Mouse (Mus musculus) stomach, postnatal 0 days (tissue): Measurements from ENCODE around the gene Rab11fip4. TPM values are rescaled to one million over a fixed set of nuclear protein-coding genes. Genes with fewer than 3 reads are reported as not detected.
A peak's percentile ranks its signal among the peaks of the same experiment; 100 is the strongest.

Experiments
- ATAC-seq: fragments of 200-750 bp; cut with Nextera tagmentation; 2 replicates; pipeline ENCODE4 v1.8.0; 2017; ENCODE audit not compliant: low FRiP score, low TSS enrichment
- DNase-seq: peaks from one replicate; pipeline ENCODE4 v3.0.0-alpha.2; 2016; ENCODE audit warnings: low spot score
- H3K27ac ChIP-seq: fragments of 300-500 bp; sonication (generic); replicated peaks from 2 replicates; pipeline ENCODE4 v1.5.1; 2014; ENCODE audit warnings: mild to moderate bottlenecking, control low read depth
- H3K27me3 ChIP-seq: fragments of 300-500 bp; sonication (generic); 2 replicates; pipeline ENCODE4 v1.6.1; 2014; ENCODE audit warnings: low read length; ENCODE audit not compliant: control insufficient read depth, insufficient read depth
- H3K36me3 ChIP-seq: fragments of 300-500 bp; sonication (generic); 2 replicates; pipeline ENCODE4 v1.6.1; 2014; ENCODE audit warnings: low read length, mixed read lengths; ENCODE audit not compliant: control insufficient read depth, insufficient read depth
- H3K4me1 ChIP-seq: fragments of 300-500 bp; sonication (generic); replicated peaks from 2 replicates; pipeline ENCODE4 v1.6.1; 2014; ENCODE audit warnings: antibody characterized with exemption; ENCODE audit not compliant: control insufficient read depth, insufficient read depth
- H3K4me2 ChIP-seq: fragments of 300-500 bp; sonication (generic); replicated peaks from 2 replicates; pipeline ENCODE4 v1.6.1; 2014; ENCODE audit warnings: low read depth, mild to moderate bottlenecking, control low read depth, moderate library complexity
- H3K4me3 ChIP-seq: fragments of 300-500 bp; sonication (generic); 2 replicates; pipeline ENCODE4 v1.5.1; 2014; ENCODE audit warnings: low read depth, low read length, control low read depth
- H3K9ac ChIP-seq: fragments of 300-500 bp; sonication (generic); 2 replicates; pipeline ENCODE4 v1.6.1; 2014; ENCODE audit warnings: mild to moderate bottlenecking, low read length, control low read depth, mixed read lengths
- H3K9me3 ChIP-seq: fragments of 300-500 bp; sonication (generic); 2 replicates; pipeline ENCODE4 v1.6.1; 2016; ENCODE audit warnings: low read length; ENCODE audit not compliant: control insufficient read depth
- CTCF ChIP-seq: IDR thresholded peaks from 2 replicates; pipeline ENCODE4 v1.5.1; 2016; ENCODE audit warnings: antibody characterized with exemption, low read depth, mild to moderate bottlenecking, moderate library complexity
- EP300 ChIP-seq: optimal IDR thresholded peaks from 2 replicates; pipeline ENCODE3; 2016; ENCODE audit warnings: antibody characterized with exemption
- WGBS: fragments of 180-500 bp; shearing (Covaris S2); extraction: QIAGEN DNeasy Blood & Tissue Kit; methylation state at CpG from one replicate; pipeline ENCODE4 v1.1.7; 2014; 5-methylcytosine and 5-hydroxymethylcytosine counted together
- polyA plus RNA-seq: library from polyadenylated mRNA; unstranded; fragments of >200 nt; fragmentation: Nextera tagmentation; extraction: Ambion mirVana; gene quantifications from 2 replicates; pipeline ENCODE4 v1.2.1, GENCODE M21; 2015

Gene Rab11fip4
- polyA plus RNA-seq, 1 experiment from 2014 or later: 0.98 TPM

DNA sequence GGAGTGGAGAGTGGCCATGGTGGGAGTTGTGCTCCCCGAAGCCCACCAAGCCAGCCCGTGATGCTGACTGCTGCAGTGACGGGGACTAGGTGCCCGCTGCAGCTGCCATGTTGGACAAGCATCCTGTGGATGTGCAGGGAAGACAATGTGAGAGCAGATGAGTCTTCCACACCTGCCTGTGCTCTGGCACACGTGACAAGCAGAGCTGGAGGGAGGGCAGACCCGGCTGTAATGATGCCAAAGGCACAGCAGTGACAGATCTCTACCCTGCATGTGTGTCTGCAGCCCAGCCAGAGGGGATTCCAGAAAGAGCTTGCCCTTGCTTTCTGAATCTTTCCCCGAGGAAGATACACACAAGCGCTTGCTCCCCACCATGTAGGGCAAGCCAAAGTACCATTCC lies 27.0 kb downstream of the Rab11fip4 start:
- no peaks in the 10 kb centered on the region for H3K9me3 ChIP-seq
- DNase-seq (no peak), ATAC-seq (no peak)
- TF ChIP-seq EP300: no peak
- no peak for TF ChIP-seq CTCF
- H3K27me3 ChIP-seq: no peaks in the 10 kb centered on the region
- 87% methylated on average over 8 of the region's 8 CpGs for WGBS
- H3K27ac ChIP-seq: no peak overlapping the region
- no peak overlapping the region for H3K9ac ChIP-seq
- H3K4me1 ChIP-seq: no peaks in the 10 kb centered on the region
- H3K4me3 ChIP-seq: no peak overlapping the region
- H3K36me3 ChIP-seq: no peaks in the 10 kb centered on the region
- H3K4me2 ChIP-seq: no peak overlapping the region

DNA sequence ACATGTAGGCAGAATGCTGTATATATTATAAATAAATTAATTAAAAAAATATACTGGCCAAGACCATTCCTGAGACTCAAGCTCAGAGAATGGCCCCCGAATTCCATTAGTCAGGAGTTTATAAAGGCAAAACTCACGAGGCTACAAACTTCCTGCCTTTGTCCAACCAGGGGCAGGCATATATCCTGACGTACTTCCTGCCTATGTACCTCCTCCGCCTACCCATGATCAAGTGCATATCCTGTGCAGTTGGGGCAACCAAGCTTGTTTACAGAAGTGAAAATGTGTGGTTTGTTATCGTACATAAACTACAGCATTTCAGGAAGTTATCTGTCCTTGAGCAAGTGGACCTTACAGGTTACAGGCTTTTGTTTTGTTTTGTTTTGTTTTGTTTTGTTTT lies 32.0 kb downstream of the Rab11fip4 start:
- Histone ChIP-seq H3K4me2 (no peak overlapping the region), H3K9ac (no peak overlapping the region), H3K9me3 (no peaks in the 10 kb centered on the region), H3K4me3 (no peak overlapping the region), H3K27ac (no peak overlapping the region), H3K4me1 (no peaks in the 10 kb centered on the region), H3K36me3 (no peaks in the 10 kb centered on the region), H3K27me3 (no peaks in the 10 kb centered on the region)
- WGBS: 71% methylated on average over 5 of the region's 5 CpGs
- ATAC-seq (no peak), DNase-seq (no peak)
- TF ChIP-seq CTCF (no peak), EP300 (no peak)

DNA sequence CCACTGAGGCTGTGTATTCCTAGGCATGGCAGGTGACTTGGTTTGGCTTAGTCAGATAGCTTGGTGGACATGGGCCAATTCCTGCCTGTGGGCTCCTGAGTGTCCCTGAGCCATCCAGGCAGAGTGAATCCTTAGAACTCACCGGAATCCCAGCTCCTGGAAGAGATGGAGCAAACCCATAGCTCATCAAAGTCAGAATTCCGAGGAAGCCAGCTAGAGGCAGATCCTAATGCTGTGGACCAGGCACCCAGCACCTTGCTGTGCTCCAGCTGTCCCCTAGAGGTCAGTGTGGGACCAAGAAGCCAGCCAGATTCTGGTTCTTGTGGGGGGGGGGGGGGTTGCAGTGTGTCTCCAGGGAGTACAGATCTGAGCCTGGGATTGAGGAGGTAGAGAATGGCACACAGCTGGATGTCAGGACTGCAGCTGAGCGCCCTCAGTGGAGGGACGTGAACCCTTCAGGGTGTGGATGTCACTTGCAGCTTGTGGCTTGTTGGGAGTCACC lies 33.8 kb downstream of the Rab11fip4 start:
- Histone ChIP-seq H3K4me3 (no peak overlapping the region), H3K36me3 (no peaks in the 10 kb centered on the region), H3K4me2 (no peak overlapping the region), H3K4me1 (no peaks in the 10 kb centered on the region), H3K27me3 (no peaks in the 10 kb centered on the region), H3K9ac (no peak overlapping the region), H3K9me3 (no peaks in the 10 kb centered on the region), H3K27ac (no peak overlapping the region)
- TF ChIP-seq CTCF (peak; percentile 92), EP300 (no peak)
- DNase-seq (peak; percentile 68), ATAC-seq (peak; percentile 44)
- 17% methylated on average over 4 of the region's 4 CpGs for WGBS

DNA sequence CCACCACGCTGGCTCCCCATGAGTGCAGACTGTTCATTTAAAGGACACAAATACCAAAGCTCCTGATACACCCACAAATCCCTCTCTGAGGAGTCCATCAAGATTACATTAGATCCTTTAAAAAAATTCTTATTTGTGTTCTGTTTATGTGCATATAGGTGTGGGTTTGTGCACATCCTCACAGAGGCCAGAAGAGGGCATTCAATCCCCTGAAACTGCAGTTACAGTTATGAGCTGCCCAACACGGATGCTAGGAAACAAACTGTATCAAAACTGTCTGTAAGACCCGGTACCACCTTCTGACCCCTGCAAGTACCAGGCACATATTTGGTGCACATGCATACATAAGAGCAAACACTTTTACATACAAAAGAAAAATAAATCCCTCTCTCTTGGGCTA lies 37.7 kb downstream of the Rab11fip4 start:
- Histone ChIP-seq H3K27ac (no peak overlapping the region), H3K27me3 (no peaks in the 10 kb centered on the region), H3K4me2 (no peak overlapping the region), H3K36me3 (no peaks in the 10 kb centered on the region), H3K9me3 (no peaks in the 10 kb centered on the region), H3K9ac (no peak overlapping the region), H3K4me3 (no peak overlapping the region), H3K4me1 (no peaks in the 10 kb centered on the region)
- no peak for ATAC-seq
- TF ChIP-seq EP300: no peak
- TF ChIP-seq CTCF: peak; percentile 65
- no peak for DNase-seq
- WGBS: 71% methylated on average over 3 of the region's 3 CpGs

DNA sequence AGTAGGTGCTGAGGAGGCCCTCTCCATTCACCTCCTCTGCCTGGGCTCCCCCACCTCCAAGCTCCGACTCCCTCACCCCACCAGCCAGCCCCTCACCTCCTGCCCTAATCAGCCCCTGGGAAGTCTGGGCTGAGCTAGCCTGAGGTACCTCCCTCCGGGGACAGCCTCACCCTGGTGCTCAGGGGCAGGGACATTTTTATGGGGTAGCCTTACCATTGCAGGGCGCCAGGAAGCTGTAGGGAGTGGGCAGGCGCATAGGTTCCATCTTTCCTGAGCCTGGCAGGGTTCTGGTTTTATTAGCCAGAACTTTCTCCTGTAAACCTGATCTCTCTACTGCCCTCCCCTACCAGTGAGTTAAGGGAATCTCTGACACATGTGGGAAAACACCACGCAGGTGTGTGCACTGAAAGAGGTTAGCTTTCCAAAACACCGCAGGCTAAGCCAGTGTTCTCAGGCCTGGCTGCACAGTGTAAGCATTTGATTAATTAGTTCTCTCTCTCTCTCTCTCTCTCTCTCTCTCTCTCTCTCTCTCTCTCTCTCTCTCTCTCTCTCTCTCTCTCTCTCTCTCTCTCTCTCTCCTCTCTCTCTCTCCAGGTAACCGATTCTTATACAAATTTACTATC lies 38.9 kb downstream of the Rab11fip4 start:
- H3K4me1 ChIP-seq: no peaks in the 10 kb centered on the region
- no peak overlapping the region for H3K4me3 ChIP-seq
- WGBS: 81% methylated on average over 7 of the region's 7 CpGs
- DNase-seq (no peak), ATAC-seq (no peak)
- H3K4me2 ChIP-seq: no peak overlapping the region
- no peak overlapping the region for H3K27ac ChIP-seq
- H3K36me3 ChIP-seq: no peaks in the 10 kb centered on the region
- TF ChIP-seq CTCF (no peak), EP300 (no peak)
- H3K27me3 ChIP-seq: no peaks in the 10 kb centered on the region
- no peaks in the 10 kb centered on the region for H3K9me3 ChIP-seq
- no peak overlapping the region for H3K9ac ChIP-seq

DNA sequence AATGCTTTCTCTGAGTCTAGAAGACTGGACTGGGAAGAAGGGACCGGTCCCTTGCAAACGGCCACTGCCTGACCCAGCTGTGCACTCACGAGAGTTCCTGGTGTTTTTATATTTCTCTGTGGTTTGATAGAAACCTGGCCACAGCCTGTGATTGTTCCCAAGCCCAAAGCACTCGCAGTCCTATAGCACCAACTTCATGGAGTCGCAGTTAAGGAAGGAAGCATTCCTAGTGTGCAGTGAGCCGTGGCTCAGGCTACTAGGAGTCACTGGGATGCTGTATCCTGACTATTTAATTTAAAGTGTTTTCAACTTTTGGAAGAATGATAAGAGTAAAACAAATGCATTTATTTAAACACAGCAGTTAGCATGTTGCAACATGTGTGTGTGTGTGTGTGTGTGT lies 39.5 kb downstream of the Rab11fip4 start:
- H3K27me3 ChIP-seq: no peaks in the 10 kb centered on the region
- H3K36me3 ChIP-seq: no peaks in the 10 kb centered on the region
- no peaks in the 10 kb centered on the region for H3K4me1 ChIP-seq
- 72% methylated on average over 6 of the region's 6 CpGs for WGBS
- H3K9me3 ChIP-seq: no peaks in the 10 kb centered on the region
- no peak for TF ChIP-seq CTCF
- no peak for TF ChIP-seq EP300
- H3K4me3 ChIP-seq: no peak overlapping the region
- no peak overlapping the region for H3K9ac ChIP-seq
- no peak overlapping the region for H3K27ac ChIP-seq
- no peak for DNase-seq
- no peak overlapping the region for H3K4me2 ChIP-seq
- no peak for ATAC-seq
